Mouse (Mus musculus) embryonic facial prominence, embryonic 10.5 days (tissue): Measurements from ENCODE around the gene Nup210l. TPM values are rescaled to one million over a fixed set of nuclear protein-coding genes. Genes with fewer than 3 reads are reported as not detected.

Experiments
- DNase-seq: peaks from one replicate; pipeline ENCODE4 v3.0.0-alpha.2; 2017; ENCODE audit warnings: low spot score
- H3K27ac ChIP-seq: fragments of 300-500 bp; sonication (generic); replicated peaks from 2 replicates; pipeline ENCODE4 v1.5.1; 2016; ENCODE audit warnings: mild to moderate bottlenecking
- H3K27me3 ChIP-seq: fragments of 300-500 bp; sonication (generic); replicated peaks from 2 replicates; pipeline ENCODE4 v1.6.1; 2016; ENCODE audit warnings: low read depth, mild to moderate bottlenecking; ENCODE audit not compliant: poor library complexity, severe bottlenecking
- H3K36me3 ChIP-seq: fragments of 300-500 bp; sonication (generic); replicated peaks from 2 replicates; pipeline ENCODE4 v1.6.1; 2016; ENCODE audit warnings: mild to moderate bottlenecking, moderate library complexity
- H3K4me1 ChIP-seq: fragments of 300-500 bp; sonication (generic); 2 replicates; pipeline ENCODE4 v1.6.1; 2016
- H3K4me3 ChIP-seq: fragments of 300-500 bp; sonication (generic); 2 replicates; pipeline ENCODE4 v1.5.1; 2016; ENCODE audit warnings: mild to moderate bottlenecking, moderate library complexity
- H3K9me3 ChIP-seq: fragments of 300-500 bp; sonication (generic); 2 replicates; pipeline ENCODE4 v1.6.1; 2016; ENCODE audit warnings: mild to moderate bottlenecking
- WGBS: fragments of 180-500 bp; shearing (Covaris S2); methylation state at CpG from one replicate; pipeline ENCODE4 v1.1.7; 2016; 5-methylcytosine and 5-hydroxymethylcytosine counted together
- polyA plus RNA-seq: library from polyadenylated mRNA; unstranded; fragments of >200 nt; fragmentation: Nextera tagmentation; extraction: Ambion mirVana; gene quantifications from 2 replicates; pipeline ENCODE4 v1.2.1, GENCODE M21; 2016

Gene Nup210l
- polyA plus RNA-seq, 1 experiment from 2014 or later = 0.59 TPM

DNA sequence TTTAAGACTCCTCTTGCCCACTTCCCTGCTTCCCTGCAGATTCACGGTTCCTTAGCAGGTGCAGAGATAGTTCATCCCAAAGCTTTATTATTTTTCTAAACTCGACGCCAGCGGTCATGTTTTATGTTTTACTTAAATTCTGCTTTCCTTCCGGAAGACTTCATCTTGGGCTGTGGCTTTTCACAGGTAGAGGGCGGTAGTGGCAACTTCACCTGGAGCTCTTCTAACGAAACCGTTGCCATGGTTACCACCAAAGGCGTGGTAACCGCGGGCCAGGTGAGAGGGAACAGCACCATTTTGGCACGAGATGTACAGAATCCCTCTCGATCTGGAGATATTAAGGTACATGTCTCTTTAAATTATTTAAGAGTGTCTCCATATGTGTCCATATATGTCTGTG, 32.7 kb downstream of the Nup210l start:
- Histone ChIP-seq H3K4me1 (no peaks in the 10 kb centered on the region), H3K9me3 (no peaks in the 10 kb centered on the region), H3K4me3 (no peak overlapping the region), H3K27ac (no peak overlapping the region), H3K27me3 (no peaks in the 10 kb centered on the region), H3K36me3 (no peaks in the 10 kb centered on the region)
- DNase-seq = peak; percentile 26
- 31% methylated on average over 13 of the region's 13 CpGs for whole genome bisulfite sequencing

DNA sequence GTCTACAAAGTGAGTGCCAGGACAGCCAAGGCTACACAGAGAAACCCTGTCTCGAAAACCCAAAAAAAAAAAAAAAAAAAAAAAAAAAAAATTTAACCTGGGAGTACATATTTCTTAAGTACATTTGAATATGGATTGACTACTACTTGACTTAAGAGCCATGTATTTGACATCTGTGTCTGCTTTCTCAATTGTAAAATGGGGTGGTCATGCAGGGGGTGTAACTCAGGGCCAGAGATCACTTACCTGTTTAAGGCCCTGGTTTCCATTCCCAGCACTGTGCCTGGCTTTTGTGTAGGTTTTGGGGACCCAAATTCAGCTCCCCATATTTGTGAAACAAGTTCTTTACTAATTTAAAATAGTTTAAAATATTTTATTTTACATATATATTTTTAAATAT, 33.7 kb downstream of the Nup210l start:
- WGBS = 69% methylated on average over 1 of the region's 1 CpGs
- Histone ChIP-seq H3K27me3 (no peaks in the 10 kb centered on the region), H3K36me3 (no peaks in the 10 kb centered on the region), H3K27ac (no peak overlapping the region), H3K9me3 (no peaks in the 10 kb centered on the region), H3K4me1 (no peaks in the 10 kb centered on the region), H3K4me3 (no peak overlapping the region)
- no peak for DNase-seq

GRCm38 (mm10) chr3:90139962-90140361, 36.0 kb downstream of the Nup210l start:
- H3K9me3 ChIP-seq = no peaks in the 10 kb centered on the region
- H3K36me3 ChIP-seq = no peaks in the 10 kb centered on the region
- no peak overlapping the region for H3K4me3 ChIP-seq
- no peak for DNase-seq
- H3K27ac ChIP-seq = no peak overlapping the region
- H3K27me3 ChIP-seq = no peaks in the 10 kb centered on the region
- WGBS = 92% methylated on average over 3 of the region's 3 CpGs
- no peaks in the 10 kb centered on the region for H3K4me1 ChIP-seq

- DNase-seq = no peak
- Histone ChIP-seq H3K36me3 (no peaks in the 10 kb centered on the region), H3K4me3 (no peak overlapping the region), H3K27ac (no peak overlapping the region), H3K4me1 (no peaks in the 10 kb centered on the region), H3K27me3 (no peaks in the 10 kb centered on the region), H3K9me3 (no peaks in the 10 kb centered on the region)
- 82% methylated on average over 3 of the region's 3 CpGs for WGBS
These were observed 41.5 kb downstream of the Nup210l start for GRCm38 (mm10) chr3:90145461-90145860.

- Histone ChIP-seq H3K36me3 (no peaks in the 10 kb centered on the region), H3K4me1 (no peaks in the 10 kb centered on the region), H3K27ac (no peak overlapping the region), H3K27me3 (no peaks in the 10 kb centered on the region), H3K4me3 (no peak overlapping the region), H3K9me3 (no peaks in the 10 kb centered on the region)
- no peak for DNase-seq
- WGBS = 93% methylated on average over 1 of the region's 1 CpGs
These were observed 42.7 kb downstream of the Nup210l start for GRCm38 (mm10) chr3:90146651-90147050.

GRCm38 (mm10) chr3:90151086-90151740, 47.3 kb downstream of the Nup210l start:
- Histone ChIP-seq H3K9me3 (no peaks in the 10 kb centered on the region), H3K4me1 (no peaks in the 10 kb centered on the region), H3K27me3 (no peaks in the 10 kb centered on the region), H3K4me3 (no peak overlapping the region), H3K36me3 (no peaks in the 10 kb centered on the region), H3K27ac (no peak overlapping the region)
- 92% methylated on average over 12 of the region's 12 CpGs for WGBS
- no peak for DNase-seq

GRCm38 (mm10) chr3:90155996-90156395, 52.1 kb downstream of the Nup210l start:
- DNase-seq = no peak

GRCm38 (mm10) chr3:90159757-90160156, 55.8 kb downstream of the Nup210l start:
- Histone ChIP-seq H3K4me3 (no peak overlapping the region), H3K27ac (no peak overlapping the region), H3K27me3 (no peaks in the 10 kb centered on the region), H3K36me3 (no peaks in the 10 kb centered on the region), H3K4me1 (no peaks in the 10 kb centered on the region), H3K9me3 (no peaks in the 10 kb centered on the region)
- 90% methylated on average over 9 of the region's 9 CpGs for WGBS
- DNase-seq = no peak

More at GRCm38 (mm10) chr3:90155996-90156395, 52.1 kb downstream of the Nup210l start:
- no peaks in the 10 kb centered on the region for H3K9me3 ChIP-seq
- H3K27ac ChIP-seq = no peak overlapping the region
- no peak overlapping the region for H3K4me3 ChIP-seq
- no peaks in the 10 kb centered on the region for H3K36me3 ChIP-seq
- no peaks in the 10 kb centered on the region for H3K27me3 ChIP-seq
- no peaks in the 10 kb centered on the region for H3K4me1 ChIP-seq
- 75% methylated on average over 5 of the region's 5 CpGs for WGBS

GRCm38 (mm10) chr3:90161541-90161940, 57.6 kb downstream of the Nup210l start:
- 82% methylated on average over 3 of the region's 3 CpGs for WGBS
- Histone ChIP-seq H3K4me1 (no peaks in the 10 kb centered on the region), H3K27ac (no peak overlapping the region), H3K27me3 (no peaks in the 10 kb centered on the region), H3K9me3 (no peaks in the 10 kb centered on the region), H3K4me3 (no peak overlapping the region), H3K36me3 (no peaks in the 10 kb centered on the region)
- DNase-seq = no peak

- no peak for DNase-seq
- 81% methylated on average over 3 of the region's 3 CpGs for WGBS
- no peaks in the 10 kb centered on the region for H3K9me3 ChIP-seq
These were observed 75.6 kb downstream of the Nup210l start for GRCm38 (mm10) chr3:90179566-90179965.

GRCm38 (mm10) chr3:90183581-90183980, 79.6 kb downstream of the Nup210l start:
- Histone ChIP-seq H3K4me3 (no peak overlapping the region), H3K36me3 (no peaks in the 10 kb centered on the region), H3K27ac (no peak overlapping the region), H3K9me3 (no peaks in the 10 kb centered on the region), H3K4me1 (0 out of 2 replicates have a peak, but pooled peaks cover 5% of the 10 kb centered on the region), H3K27me3 (no peaks in the 10 kb centered on the region)
- 76% methylated on average over 3 of the region's 3 CpGs for WGBS
- DNase-seq = no peak

More at GRCm38 (mm10) chr3:90179566-90179965, 75.6 kb downstream of the Nup210l start:
- Histone ChIP-seq H3K4me1 (no peaks in the 10 kb centered on the region), H3K27ac (no peak overlapping the region), H3K36me3 (no peaks in the 10 kb centered on the region), H3K27me3 (no peaks in the 10 kb centered on the region), H3K4me3 (no peak overlapping the region)

- H3K27me3 ChIP-seq = no peaks in the 10 kb centered on the region
- no peak for DNase-seq
- H3K9me3 ChIP-seq = no peaks in the 10 kb centered on the region
- no peak overlapping the region for H3K27ac ChIP-seq
- H3K4me1 ChIP-seq = 0 out of 2 replicates have a peak, but pooled peaks cover 3% of the 10 kb centered on the region
- H3K36me3 ChIP-seq = no peaks in the 10 kb centered on the region
- H3K4me3 ChIP-seq = no peak overlapping the region
- WGBS = 84% methylated on average over 11 of the region's 11 CpGs
These were observed 87.1 kb downstream of the Nup210l start for GRCm38 (mm10) chr3:90190859-90191510.

DNA sequence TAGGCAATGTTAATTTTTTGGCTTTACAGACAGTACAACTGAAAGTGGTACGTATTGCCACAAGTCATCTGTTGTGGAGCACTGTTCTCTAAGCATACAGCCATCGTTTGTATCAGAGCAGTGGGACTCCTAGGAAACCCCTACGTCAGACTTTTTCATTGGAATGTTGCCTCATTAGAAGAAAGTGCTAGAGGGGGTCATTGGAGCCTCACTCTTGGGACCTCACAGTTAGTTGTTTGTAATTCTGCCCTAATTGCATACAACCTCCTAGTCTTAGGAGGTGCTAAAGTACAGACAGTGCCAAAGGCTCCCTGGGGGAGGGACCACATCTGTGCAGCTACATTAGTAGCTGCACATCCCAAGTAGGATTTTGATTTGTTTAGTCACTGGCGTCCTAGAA, 90.8 kb downstream of the Nup210l start:
- no peak overlapping the region for H3K4me3 ChIP-seq
- H3K4me1 ChIP-seq = 0 out of 2 replicates have a peak, but pooled peaks cover 3% of the 10 kb centered on the region
- no peaks in the 10 kb centered on the region for H3K36me3 ChIP-seq
- no peaks in the 10 kb centered on the region for H3K27me3 ChIP-seq
- WGBS = 50% methylated on average over 4 of the region's 4 CpGs
- H3K9me3 ChIP-seq = no peaks in the 10 kb centered on the region
- DNase-seq = no peak
- H3K27ac ChIP-seq = no peak overlapping the region
